Mouse (Mus musculus) cerebellum, adult 9-10 months (tissue): Measurements from ENCODE around the gene Tex44.

Source experiments
- DNase-seq: peaks from one replicate; pipeline ENCODE4 v3.0.0; 2022

Tex44 gene

DNA sequence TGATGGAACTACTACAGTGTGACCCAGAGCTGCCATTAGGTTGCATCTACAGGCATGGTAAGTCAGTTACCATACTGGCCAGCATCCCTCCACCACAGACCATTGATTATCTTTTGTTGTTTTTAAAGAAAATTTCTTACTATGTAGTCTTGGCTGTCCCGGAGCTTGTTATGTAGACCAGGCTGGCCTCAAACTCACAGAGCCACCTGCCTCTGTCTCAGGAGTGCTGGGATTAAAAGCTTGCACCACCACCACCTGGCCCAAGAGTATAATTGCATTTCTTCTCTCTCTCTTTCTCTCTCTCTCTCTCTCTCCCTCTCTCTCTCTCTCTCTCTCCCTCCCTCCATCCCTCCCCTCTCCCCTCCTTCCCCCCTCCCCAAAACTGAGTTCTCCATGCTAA, 1.8 kb upstream of the Tex44 start:
- no peak for DNase-seq

DNA sequence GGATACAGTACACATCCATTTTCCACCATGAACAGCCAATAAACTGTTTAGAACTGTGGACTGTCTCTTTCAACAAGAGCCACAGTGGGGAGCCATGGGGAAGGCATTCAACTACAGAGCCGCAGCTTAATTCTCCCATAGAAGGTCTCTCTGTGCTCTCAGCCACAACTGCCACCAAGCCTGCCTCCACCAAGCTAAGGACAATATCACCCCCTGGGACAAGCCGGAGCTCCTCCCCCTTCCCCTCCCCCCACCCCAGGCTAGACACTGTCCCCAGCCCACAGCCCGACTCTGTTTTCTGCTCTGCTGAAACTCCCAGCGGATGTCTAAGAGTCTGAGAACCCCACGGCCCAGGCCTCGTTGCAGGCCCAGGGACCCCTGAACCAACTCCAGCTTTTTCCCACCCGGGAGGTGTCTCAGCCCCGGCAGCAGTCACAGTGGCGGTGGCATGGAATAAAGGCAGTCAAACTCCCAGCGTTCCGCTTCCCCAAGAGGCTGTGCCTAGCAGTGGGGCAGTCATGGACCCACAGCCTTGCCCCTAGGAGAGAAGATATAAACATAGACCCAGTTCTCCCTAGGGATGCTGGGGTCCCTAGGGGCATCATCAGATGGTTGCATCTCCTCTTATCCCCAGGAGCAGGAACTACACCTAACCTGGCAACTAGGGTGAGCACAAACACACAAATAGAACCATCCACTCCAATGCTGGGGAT, 1.1 kb upstream of the Tex44 start:
- no peak for DNase-seq

DNA sequence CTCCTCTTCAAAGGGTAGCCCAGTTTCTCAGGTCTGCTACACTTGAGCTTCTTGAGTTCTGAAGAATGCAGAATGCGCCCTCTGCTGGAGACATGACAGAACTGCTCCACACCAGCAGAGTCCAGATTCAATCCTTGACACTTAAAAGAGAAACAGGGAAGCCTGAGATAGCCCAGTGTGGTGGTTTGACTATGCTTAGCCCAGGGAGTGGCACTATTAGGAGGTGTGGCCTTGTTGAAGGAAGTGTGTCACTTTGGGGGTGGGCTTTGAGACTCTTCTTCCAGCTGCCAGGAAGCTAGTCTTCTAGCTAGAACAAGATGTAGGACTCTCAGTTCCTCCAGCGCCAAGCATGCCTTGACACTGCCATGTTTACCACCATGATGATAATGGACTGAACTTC, 3.9 kb downstream of the Tex44 start:
- peak; percentile 85 for DNase-seq

DNA sequence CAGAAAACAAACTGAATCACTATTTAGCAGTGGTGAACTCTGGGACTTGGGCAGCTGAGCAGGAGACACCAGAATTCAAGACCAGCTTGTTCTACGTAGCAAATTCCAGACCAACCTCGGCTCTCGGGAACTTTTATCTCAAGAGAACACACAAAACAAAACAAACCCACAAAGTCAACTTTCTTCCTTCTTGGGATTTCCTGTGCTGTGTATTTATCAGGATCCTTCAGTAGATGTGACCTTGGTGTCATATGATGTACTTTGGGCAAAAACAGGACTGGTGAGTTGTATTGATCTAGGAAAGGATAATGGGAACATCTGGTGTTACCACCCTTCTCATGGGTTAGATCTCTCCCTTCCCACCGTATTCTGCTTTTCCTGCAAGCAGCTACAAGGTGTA, 6.6 kb downstream of the Tex44 start:
- no peak for DNase-seq

DNA sequence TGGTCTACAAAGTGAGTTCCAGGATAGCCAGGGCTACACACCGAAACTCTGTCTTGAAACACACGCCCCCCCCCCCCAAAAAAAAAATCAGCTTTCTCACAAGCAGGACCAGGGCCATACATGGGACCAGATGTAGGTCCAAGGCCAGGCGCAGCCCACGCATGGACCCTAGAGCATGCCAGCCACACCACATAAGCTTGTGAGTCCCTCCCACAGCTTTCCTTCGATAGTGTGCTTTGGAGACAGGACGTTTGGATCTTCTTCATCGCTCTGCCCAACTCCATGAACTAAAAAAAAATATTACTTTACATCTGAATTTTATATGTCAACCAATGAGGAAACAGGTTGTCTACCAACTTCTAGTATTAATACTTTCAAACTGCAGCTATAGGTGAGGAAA, 7.2 kb downstream of the Tex44 start:
- peak; percentile 63 for DNase-seq

DNA sequence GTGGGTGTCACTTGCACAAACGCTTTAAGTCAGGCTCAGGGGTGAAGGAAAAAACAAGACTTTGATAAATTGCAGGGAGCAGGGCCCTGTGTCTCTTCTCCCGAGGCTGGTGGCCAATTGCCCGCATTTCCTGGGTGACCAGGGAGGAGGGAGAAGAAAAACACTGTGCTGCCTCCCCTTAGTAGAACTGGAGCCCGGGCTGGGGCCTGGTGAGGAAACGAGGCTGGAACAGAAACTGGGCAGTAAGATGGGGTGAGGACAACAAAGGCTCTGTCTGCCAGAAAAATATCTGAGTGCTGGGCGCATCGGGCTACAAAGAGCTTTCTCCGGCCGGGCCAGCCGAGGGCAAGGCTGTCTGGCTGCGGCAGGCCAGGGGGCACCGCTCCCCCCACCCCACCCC, 7.9 kb downstream of the Tex44 start:
- DNase-seq = peak; percentile 82

DNA sequence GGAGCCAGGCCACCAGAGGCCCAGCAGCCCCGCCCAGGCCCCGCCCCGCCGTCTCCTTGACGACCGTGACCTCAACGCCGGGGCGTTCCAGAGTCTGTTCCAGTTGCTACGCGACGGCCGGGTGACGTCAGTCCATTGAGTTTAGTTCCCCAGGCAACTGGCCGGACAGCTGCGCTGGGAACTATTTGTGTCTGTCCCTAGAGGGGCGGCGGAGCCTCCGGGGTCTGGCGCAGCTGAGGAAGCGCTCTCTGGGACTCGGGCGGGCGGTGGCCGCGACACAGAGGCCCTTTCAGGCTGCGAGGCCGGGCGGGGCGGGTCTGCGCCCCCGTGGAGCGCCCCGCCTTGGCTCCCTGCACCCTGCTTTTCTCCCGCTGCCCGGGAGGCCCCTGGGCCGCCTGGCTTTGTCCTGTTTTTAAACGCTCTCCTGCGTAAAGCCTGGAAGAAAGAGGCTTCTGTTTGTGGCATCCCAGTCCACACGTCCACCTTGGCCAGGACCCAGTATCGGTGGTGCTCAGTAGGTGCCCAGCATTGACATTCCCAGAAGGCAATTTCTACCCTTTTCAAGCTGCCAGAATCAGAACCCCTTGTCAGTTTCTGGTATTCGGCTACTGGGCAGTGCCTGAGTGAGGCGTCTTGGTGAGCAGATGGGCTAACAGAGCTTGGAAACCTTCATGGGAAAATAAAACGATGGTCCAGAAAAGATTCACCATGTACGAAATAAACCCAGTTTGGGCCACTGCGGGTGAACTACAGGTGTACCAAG, 8.5 kb downstream of the Tex44 start:
- DNase-seq = peak; percentile 96

DNA sequence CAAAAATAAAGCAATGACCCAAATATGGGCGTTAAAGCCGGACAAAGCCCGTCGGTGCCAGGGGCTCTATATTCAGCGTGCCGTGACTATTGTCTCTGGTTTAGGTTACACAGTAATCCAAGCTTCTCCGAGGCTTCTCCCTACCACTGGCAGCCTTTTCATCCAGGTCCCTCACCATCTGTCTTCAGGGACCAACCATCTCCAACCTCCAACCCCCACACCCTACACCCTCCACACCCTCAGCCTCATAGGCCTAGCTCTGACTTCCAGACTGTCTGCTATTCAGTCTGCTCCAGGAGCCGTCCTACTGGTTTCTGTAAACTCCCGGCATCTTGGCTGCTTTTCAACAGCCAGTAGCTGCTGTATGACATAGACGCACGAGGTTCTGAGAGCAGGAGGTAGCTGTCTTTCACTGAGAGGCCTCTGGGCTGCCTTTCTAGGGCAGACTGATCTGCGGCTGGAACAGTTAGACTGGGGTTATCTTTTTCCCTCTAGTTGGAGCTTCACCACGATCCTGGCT, 9.2 kb downstream of the Tex44 start:
- DNase-seq = peak; percentile 70

DNA sequence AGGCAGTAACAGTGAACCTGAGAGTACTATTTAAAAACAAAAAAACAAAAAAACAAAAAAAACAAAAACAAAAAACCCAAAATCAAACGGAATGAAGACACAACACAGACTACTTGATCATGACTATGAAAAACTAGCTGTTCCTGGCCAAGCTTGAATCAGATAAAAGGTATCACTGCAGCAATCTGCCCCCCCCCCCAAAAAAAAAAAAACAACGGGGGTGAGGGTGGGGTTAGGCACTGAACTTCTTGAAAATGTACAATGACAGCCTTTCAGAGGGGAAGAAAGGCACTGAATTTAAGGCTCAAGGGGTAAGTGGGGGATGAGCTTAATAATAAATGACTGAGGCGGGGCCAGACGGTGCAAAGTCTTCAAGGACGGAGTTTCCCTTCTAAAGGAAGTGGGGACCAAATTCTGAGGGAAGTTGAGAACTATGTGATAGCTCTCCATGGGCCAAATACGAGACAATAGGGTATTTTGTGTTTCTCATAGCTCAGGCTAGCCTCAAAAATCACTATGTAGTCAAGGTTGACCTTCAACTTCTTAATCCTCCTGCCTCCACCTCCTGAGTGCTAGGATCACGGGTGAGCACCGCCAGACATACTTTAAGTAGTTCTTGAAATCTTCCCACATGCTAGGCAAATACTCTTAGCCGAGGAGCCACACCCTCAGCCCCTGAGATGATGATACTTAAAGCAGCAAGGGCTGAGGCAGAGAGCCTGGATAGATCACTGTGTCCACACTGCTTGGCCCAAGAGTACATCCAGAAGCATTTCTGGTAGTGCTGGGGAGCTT, 11.3 kb downstream of the Tex44 start:
- DNase-seq = no peak

DNA sequence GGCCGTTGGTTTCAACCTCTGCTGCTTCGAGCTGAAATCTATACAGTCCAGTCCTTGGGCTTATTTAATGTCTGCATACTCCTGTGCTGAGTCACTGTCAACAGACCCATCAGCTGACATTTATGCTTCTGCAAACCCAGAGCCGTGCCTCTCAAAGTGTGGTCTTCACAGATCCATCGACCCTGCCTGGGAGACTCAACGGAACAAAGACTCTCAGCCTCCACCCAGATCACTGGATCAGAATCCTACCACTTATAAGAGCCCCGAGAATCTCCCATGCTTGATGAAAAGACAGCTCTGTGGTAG, 11.8 kb downstream of the Tex44 start:
- no peak for DNase-seq

DNA sequence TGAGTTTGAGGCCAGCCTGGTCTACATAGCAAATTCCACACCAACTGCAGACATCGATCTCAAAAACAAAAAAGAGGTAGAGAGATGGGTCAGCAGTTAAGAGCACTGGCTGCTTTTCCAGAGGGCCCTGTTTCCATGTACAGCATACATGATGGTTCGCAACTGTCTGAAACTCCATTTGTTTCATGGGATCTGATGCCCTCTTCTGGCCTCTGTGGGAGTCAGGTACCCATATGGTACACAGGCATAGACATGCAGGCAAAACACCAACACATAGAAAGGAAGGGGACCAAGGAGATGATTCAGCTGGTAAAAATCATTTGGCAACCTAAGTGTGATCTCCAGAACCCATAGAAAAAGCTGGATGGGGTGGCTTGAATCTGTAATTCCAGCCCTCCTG, 12.4 kb downstream of the Tex44 start:
- peak; percentile 52 for DNase-seq

DNA sequence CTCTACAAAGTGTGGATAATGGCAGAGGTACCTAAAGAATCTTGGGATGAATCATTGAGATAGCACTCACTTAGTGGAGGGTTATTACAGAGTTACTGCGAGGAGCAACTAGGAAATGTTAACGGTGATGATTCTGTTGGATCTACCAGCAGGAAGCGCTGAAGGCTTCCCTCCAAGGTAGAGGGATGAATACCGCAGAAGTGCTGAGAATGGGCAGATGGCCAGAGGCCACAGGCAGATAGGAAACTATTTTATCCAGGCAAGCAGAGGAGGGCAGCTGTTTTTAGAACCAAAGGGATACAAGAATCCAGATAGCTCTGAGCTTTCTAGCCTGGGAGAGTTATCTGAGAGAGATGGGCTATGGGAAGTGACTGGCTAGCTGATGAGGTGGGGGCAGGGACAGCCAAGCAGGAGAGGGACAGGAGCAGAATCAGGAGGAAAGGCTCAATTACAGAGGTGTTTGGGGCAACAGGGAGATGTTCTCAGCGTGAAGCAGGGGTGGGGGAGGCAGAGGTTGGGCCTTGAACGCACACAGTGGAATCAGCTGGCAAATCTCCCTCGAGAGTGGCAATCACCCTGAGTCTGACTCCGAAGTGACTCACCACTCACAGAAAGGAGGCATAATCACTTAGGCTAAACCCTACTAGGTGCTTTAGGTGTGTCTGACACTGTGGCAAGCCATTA, 13.5 kb downstream of the Tex44 start:
- DNase-seq = no peak

DNA sequence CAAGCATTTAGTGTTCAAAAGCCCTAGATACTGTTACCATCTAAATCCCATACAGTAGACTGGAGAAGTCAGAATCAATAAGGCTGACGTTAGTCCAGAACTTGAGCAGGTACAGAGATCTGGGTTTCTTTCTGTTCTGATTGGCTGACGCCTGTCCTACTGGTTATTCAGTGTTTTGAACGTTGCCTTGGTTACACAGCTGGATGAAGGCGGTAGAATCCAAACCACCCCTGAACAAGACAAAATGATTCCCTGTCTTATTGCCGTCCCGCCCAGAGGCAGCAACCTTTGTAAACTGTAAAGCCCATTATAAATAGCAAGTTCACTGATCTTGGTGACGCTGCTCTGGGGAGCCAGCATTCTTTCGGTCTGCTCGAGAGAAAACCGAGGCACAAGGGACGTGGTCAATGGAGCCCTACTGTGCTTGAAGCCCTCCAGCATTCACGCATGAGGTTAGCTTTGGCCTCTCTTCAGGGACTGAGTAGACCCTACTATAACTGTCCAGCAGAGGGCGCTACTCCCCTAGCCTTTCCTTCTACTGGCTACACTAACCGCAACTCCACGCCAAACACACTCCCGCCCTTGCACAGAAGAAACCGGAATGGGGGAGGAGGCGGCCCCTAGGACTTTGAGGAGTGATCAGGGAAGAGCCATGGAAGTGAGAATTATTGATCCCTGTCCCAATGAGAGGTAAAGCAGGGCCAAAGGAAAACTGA, 14.2 kb downstream of the Tex44 start:
- peak; percentile 96 for DNase-seq

DNA sequence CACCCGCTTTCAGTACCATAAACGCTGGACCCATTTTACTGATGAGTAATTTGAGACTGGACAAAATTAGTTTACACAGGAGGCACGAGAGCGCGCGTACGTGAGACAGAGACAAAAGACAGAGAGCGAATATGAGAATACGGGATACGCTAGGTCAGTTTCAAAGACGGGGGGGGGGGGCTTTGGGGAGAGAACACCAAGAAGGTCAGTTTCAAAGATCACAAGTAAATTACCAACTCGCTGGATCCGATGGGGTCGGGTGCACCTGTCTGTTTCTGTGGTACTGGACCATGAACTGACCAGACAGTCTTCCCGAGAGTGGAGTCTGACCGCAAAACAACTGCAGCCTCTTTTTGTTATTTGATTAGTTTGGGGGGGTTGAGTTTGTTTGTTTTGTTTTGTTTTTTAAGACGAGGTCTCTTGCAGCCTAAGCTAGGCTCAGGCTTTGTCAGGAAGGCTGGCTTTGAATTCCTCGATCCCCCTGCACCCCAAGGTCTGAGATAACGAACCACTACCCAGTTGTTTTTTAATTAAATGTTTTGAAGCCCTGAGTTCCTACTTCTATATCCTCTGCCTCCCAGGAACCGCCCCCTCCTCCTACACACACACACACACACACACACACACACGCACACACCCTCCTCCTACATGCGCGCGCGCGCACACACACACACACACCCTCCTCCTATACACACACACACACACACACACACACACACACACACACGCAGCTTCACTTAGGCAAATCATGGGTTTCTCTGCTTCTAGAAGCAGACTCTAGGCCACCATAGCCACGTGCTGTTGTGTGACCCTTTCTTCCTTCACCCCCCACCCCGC, 15.0 kb downstream of the Tex44 start:
- DNase-seq = peak; percentile 71

DNA sequence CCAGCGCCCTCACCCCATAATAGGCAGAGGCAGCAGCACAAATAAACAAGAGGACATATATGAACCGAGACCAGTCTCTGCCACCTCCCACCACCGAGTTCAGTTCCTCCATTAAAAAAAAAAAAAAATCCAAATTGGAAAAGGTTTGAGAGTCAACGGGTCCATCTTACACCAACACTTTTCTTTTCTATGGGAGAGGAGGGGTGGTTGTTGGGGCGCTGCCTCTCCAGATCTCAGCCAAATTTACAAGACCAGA, 15.5 kb downstream of the Tex44 start:
- DNase-seq = peak; percentile 76

DNA sequence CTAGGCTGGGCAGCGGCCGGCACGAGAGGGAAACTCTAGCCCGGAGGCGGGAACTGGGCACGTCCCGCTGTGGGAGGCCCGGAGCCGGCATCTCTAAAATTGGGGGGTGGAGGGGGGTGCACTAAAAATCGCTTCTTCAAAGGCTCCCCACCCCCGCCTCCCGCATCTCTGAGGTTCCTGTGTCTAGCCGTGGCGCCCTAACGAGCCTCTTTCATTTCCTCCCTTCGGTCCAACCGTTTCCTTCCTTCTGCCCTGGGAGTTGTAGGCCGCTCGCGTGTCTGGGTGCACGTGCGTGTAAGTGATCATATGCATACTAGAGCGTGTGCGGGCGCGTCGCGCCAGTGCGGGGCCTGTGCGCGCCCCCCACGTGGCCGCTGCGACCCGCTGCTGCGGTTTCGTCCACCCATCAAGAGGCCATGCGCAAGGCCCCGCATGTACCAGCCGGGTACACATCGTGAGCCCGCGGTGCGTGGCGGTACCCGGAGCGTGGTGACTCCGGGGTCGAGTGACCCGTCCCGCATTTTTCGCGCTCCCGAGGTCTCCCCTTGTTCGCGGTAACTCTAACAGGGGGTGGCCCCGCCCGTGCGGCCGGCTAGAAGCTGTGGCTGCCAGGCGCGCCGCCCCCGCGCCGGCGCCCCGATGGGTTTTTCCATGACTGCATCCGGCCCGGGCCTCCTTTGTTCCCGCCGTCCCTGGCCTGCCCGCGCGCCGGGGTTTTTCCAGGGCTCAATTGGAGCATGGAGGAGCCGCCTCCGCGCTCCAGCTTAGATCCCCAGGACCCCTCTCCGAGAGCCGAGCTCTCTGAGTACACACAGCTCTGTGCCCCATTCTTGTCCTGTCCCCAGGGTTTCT, 16.1 kb downstream of the Tex44 start:
- DNase-seq = peak; percentile 89

DNA sequence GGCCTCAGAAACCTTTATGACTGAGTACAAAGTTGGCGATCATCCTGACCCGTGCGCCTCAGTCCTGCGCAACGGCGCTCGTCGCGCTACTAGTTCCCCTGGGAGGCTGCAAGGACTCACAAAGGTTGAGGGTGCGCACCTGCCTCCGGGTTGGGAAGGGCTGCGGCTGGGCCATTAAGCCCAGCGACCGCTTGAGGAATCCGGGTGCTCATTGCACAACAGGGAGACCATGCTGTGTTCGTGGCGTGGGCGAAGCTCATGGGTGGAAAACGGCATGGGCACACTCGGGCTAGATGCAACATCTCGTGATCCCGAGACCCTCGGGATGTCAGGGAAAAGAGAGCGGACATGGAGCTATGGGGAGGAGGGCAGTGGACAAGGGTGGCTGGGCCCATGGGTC, 16.7 kb downstream of the Tex44 start:
- DNase-seq = no peak

DNA sequence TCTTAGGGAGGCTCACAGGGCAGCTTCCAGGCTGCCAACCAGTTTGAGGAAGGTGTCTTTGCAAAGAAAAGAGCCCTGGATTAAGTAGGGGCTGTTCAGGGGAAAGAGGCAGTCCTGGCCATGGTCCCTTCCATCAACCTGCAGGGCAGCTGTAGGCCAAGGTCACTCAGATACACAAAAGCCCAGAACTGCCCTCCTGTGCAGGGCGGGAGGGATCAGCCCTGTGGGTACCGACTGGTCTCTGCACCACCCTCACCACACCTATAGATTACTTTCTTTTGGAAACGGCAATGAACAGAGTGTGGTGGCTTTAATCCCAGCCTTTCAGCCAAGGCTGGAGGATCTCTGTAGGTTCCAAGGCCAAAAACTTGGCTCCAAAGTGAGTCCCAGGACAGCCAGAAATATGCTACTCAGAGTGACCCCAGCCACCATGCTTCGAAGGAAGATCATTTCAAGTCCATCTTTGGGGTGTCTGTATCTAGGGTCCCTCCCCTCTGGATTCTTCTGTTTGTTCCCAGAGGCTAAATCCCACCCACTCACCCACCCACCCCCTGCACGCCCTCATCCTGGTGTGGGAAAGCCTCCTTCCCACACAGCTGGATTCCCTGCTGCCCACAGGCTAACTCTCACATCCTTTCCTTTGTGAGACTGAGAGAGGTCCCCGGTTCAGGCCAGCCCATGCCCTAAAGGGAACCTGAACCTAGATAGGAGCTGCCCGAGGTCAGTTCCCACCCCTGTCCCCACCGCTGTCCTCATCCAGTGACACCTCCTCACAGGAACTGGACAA, 17.4 kb downstream of the Tex44 start:
- peak; percentile 58 for DNase-seq

DNA sequence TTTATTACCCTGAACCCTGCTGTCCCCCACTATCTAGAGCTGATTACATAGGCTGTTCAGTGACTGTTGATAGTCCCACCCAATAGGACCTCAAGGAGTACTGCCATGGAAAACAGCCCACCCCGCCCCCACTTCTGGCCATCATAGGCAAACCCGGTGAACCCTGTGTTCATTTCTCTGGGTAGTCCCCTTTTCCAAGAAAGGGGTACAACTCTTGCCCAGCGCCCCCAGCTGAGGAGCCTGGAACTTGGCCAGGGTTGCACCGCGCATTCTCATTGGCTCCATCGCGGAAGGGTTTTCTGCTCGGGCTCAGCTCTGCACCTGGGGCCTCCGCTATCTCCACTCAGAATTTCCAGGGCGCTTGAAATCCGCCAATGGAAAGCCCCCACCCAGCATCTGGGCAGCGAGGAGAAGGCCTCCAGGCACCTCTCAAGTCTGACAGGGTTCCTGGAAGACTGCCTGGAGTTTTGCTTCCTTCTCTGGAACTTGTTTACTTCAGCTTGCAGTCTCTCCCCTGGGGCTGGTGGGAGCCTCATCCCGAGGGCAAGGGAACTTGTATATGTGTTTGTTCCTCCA, 21.6 kb downstream of the Tex44 start:
- no peak for DNase-seq

DNA sequence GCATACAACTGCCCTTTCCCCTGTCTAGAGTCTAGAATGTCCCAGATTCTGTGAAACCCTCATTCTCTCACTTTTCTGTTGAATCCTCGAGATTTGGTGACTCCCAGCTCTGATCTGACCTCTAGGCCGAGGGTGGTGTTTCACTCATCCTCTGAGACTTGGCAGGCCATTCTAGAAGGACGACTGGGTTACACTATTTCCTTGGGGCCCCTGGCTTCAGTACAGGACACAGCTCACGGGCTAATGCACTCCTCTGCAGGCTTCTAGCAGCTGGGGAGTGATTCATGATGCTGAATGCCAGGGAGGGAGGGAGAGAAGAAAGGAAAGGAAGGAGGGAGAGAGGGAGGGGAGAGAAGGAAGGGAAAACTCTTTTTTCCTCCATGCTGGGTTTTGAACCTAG, 22.1 kb downstream of the Tex44 start:
- DNase-seq = no peak
